Mouse (Mus musculus): ENCODE measurements at regions not wholly inside any gene's neighbourhood (a gene's known extent, or its start where the extent isn't known, plus 50 kb on each side); places are given as distances from the start of the nearest gene placed in this dataset. TPM values are rescaled to one million over a fixed set of nuclear protein-coding genes. Genes with fewer than 3 reads are reported as not detected.

Small RNA genes lying in the stretch of these regions (microRNA-seq; reads per million reads assigned to microRNA genes)
- gene Gm25779: not detected

Measured in kidney, embryonic 14.5 days (tissue).